Mouse (Mus musculus) CD4-positive, CD25-positive, alpha-beta regulatory T cell, adult 4 months (primary cell): ENCODE results near the gene Pramef6. TPM values are rescaled to one million over a fixed set of nuclear protein-coding genes. Genes with fewer than 3 reads are reported as not detected.
"Not testable (repeated sequence)": the region's sequence is repeated elsewhere in the genome, so short reads cannot be mapped to it uniquely, and the experiment has no call there.

ENCODE experiments used
- ATAC-seq: one replicate; pipeline ENCODE4 v1.8.0; 2017
- polyA plus RNA-seq, 2 experiments: library from polyadenylated mRNA; unstranded; fragments of 100-300 nt; shearing (Covaris generic); gene quantifications; one replicate each; pipeline ENCODE4 v1.2.1; 2017

Pramef6 gene
- polyA plus RNA-seq: not detected

- ATAC-seq: not testable (repeated sequence)
Measured at GRCm38 (mm10) chr4:143900280-143900679, at the start of gene Pramef6. Pramef6 (minus strand) TSS chr4:143900380.

DNA sequence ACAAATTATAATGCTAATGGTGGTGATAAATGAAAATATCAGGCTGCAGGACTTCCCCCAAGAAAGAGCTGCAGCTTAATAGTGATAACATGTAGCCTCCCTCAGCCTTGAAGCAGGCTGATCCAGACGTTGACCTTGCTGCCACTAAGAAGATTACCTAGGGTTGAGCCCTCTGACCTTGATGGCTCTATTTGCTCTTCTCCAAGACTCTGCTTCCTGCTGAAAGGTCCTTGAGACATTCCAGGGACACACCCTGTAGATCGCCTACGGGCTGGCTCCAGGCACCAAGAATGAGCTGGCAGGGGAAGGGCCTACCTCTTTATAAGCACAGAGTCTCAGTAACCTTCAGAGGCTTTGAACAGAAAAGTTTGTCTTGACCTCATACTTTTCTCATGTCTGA, 5.8 kb downstream of the Pramef6 start:
- not testable (repeated sequence) for ATAC-seq

GRCm38 (mm10) chr4:143882371-143882770, 17.8 kb downstream of the Pramef6 start:
- ATAC-seq: not testable (repeated sequence)

- ATAC-seq: not testable (repeated sequence)
Measured at GRCm38 (mm10) chr4:143846197-143846596, 54.0 kb downstream of the Pramef6 start, which contains the start of gene Gm13103. Gm13103 (plus strand) TSS chr4:143846497.

Other genes with a start within 250 kb of the Pramef6 start
- not detected for gene Gm13088, start 243.1 kb downstream of the Pramef6 start, polyA plus RNA-seq
- gene Gm13089, start 197.7 kb downstream of the Pramef6 start, polyA plus RNA-seq: not detected
- gene Gm13078, start 180.9 kb downstream of the Pramef6 start, polyA plus RNA-seq: not detected
- gene Gm13023, start 111.0 kb downstream of the Pramef6 start, polyA plus RNA-seq: not detected
- gene Gm13084, start 84.3 kb downstream of the Pramef6 start, polyA plus RNA-seq: not detected
- not detected for gene Gm13103, start 53.9 kb downstream of the Pramef6 start, polyA plus RNA-seq
- not detected for gene Pramef25, start 50.6 kb upstream of the Pramef6 start, polyA plus RNA-seq
- gene Gm13101, start 66.6 kb upstream of the Pramef6 start, polyA plus RNA-seq: not detected
- not detected for gene Pramef17, start 94.0 kb upstream of the Pramef6 start, polyA plus RNA-seq
- gene Pramel4, start 158.7 kb upstream of the Pramef6 start, polyA plus RNA-seq: not detected
- gene Gm13102, start 206.1 kb upstream of the Pramef6 start, polyA plus RNA-seq: not detected